Mouse (Mus musculus): ENCODE data around the gene Ms4a14. TPM values are rescaled to one million over a fixed set of nuclear protein-coding genes. Genes with fewer than 3 reads are reported as not detected.

The Ms4a14 gene
- total RNA-seq (2023), result not detected

GRCm38 (mm10) chr19:11314354-11314753, at the start of gene Ms4a14:
Gene Ms4a14, minus strand, starts transcription at chr19:11314454.

GRCm38 (mm10) chr19:11335932-11336331, 21.7 kb upstream of the Ms4a14 start, which contains the start of gene Ms4a7:
Gene Ms4a7, minus strand, starts transcription at chr19:11336146.

DNA sequence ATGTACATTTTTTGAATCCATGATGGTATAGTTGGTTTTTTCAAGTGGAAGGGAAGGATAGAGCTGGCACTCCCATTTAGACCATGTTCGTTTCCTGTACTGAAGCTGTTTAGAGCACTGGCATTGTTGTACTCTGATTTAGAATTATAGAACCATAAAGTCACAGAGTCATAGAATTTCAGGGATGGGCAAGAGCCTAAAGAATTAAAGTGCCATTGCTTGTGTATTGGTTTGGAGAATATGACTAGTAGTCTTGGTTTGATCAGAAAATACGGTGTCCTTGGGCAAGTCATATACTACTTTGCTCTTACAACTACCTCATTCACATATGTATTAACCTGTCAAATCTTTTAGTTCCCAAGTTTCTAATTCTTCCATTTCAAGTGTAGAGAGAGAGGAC, 30.5 kb downstream of the Ms4a14 start, which contains the start of gene Ms4a5:
TSS of gene Ms4a5 (minus strand) at position 101 of the 400 bp plus-strand sequence.

DNA sequence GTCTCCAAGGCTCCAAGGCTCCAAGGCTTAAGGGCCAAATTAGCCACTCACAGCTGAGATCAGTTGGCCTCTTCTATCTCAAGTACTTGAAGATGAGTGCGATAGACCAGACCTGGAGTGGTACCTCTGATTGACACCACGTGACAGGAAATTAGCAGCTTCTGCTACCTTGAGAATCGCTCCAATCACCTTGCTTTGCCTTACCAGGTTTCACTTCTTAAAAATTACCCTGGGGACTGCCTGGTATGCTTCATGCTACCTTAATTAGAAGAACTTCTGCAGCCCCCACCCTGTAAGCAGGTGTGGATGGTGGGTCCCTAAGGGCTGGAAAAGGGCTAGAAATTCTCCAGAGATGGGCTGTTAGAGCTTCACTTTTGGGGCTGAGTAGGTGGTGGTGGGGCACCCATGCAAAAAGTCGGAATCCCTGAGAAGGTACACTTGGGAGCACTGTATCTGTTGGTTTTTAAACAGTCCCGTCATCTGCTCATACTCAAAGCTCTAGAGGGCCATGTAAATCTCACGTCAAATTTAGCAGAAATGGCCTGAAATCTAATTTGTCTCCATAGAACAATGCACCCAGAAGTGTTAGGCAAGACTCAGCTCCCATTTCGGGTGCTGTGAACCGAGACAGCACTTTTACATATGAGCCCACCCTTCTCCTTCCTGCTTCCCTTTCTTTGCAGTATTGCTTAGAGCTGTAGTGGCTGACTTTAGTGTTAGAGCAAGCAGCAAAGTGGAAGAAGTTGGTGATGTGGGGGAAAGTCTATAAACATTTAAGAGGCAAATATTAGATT, 48.0 kb downstream of the Ms4a14 start, which contains the start of gene Ms4a1:
TSS of gene Ms4a1 (minus strand) at position 190 of the 794 bp plus-strand sequence.

Other genes with a start within 250 kb of the Ms4a14 start
- not detected for gene Ms4a8a, start 233.4 kb downstream of the Ms4a14 start, total RNA-seq (2023)
- gene 1700017D01Rik, start 183.6 kb downstream of the Ms4a14 start, total RNA-seq (2023), result not detected
- gene 1700025F22Rik, start 149.1 kb downstream of the Ms4a14 start, total RNA-seq (2023), result not detected
- gene Ms4a13, start 117.7 kb downstream of the Ms4a14 start, total RNA-seq (2023), result not detected
- gene Ms4a12, start 82.0 kb downstream of the Ms4a14 start, total RNA-seq (2023), result not detected
- gene Ms4a1, start 48.2 kb downstream of the Ms4a14 start, total RNA-seq (2023), result 44.6 TPM
- not detected for gene Ms4a5, start 30.6 kb downstream of the Ms4a14 start, total RNA-seq (2023)
- gene Ms4a7, start 21.7 kb upstream of the Ms4a14 start, total RNA-seq (2023), result 0.61 TPM
- gene Ms4a4a, start 61.1 kb upstream of the Ms4a14 start, total RNA-seq (2023), result 1.5 TPM
- 53.2 TPM for gene Ms4a4c, start 90.3 kb upstream of the Ms4a14 start, total RNA-seq (2023)
- 937 TPM for gene Ms4a4b, start 129.1 kb upstream of the Ms4a14 start, total RNA-seq (2023)
- gene Ms4a6c, start 154.9 kb upstream of the Ms4a14 start, total RNA-seq (2023), result 33.8 TPM
- gene Gm8369, start 171.5 kb upstream of the Ms4a14 start, total RNA-seq (2023), result 328 TPM
- 604 TPM for gene Ms4a6b, start 202.1 kb upstream of the Ms4a14 start, total RNA-seq (2023)
- gene Ms4a4d, start 222.3 kb upstream of the Ms4a14 start, total RNA-seq (2023), result not detected